Mouse (Mus musculus): ENCODE measurements around the gene Whrn.

DNA sequence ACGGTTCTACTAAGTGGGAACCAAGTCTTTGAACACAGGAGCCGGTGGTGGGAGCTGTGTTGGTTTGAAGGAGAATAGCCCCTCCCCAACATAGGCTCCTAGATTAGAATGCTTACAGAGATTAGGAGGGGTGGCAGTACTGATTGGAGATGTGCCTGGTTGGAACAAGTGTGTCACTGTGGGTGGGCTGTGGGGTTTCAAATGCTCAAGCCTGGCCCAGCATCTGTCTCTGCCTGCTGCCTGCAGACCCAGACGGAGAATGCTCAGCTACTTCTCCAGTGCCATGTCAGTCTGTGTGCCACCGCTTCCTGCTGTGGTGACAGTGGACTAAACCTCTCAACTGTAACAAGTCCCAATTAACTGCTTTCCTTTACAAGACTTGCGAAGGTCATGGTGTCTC lies 45.2 kb downstream of the Whrn start:
- TF ChIP-seq CTCF (IDR thresholded peaks at IDR 0.05; ENCODE audit: control insufficient read depth, insufficient read depth, insufficient replicate concordance, low read depth, low read length) = no peak
- TF ChIP-seq POLR2A (IDR thresholded peaks at IDR 0.05; ENCODE audit: control insufficient read depth, low read depth, low read length) = no peak
